Mouse (Mus musculus) skeletal muscle tissue, adult 2 months (tissue): ENCODE results near the gene Ppp1r3g.
"Not testable (repeated sequence)": the region's sequence is repeated elsewhere in the genome, so short reads cannot be mapped to it uniquely, and the experiment has no call there.

Experiments used
- DNase-seq: peaks from one replicate; pipeline ENCODE4 v3.0.0-alpha.2; 2012; ENCODE audit warnings: low read depth, low spot score

The Ppp1r3g gene

DNA sequence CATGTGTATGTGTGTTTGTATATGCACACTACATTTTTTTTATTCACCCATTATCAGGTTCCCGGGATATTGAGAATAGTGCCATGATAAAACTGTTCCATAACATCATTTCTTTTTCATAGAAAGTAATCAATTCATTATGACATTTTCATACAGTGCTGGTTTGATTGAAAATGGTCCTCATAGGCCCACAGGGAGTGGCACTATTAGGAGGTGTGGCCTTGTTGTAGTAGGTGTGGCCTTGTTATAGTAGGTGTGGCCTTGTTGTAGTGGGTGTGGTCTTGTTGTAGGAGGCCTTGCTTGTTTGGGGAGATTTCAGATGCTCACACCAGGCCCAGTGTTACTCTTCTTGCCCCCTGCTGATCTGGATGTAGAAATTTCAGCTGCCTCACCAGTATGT lies at the start of gene Ppp1r3g:
Gene Ppp1r3g, plus strand, starts transcription at position 301 of the 400 bp plus-strand sequence.
- no peak for DNase-seq

- no peak for DNase-seq
Observed at GRCm38 (mm10) chr13:35911476-35911875, 47.2 kb upstream of the Ppp1r3g start.

DNA sequence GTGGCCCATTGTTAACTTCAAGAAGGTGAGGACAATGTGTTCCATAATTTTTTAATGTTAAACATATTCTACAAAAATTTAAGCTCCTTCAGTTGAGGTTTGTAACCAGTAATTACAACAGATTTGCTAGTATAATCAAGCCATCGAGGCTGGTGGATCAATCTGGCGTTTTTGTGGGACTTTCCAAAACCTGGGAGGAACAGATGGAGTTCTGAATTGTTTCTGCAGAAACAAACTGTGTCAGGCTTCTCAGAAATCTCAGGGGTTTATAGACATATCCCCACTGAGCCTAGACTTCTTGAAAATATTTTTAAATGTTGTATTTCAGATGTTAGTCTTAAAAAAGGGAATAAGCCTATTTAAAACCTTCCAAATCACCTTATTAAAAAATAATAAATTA lies 20.6 kb upstream of the Ppp1r3g start:
- no peak for DNase-seq

GRCm38 (mm10) chr13:35939871-35940665 lies 18.6 kb upstream of the Ppp1r3g start:
- DNase-seq = no peak

DNA sequence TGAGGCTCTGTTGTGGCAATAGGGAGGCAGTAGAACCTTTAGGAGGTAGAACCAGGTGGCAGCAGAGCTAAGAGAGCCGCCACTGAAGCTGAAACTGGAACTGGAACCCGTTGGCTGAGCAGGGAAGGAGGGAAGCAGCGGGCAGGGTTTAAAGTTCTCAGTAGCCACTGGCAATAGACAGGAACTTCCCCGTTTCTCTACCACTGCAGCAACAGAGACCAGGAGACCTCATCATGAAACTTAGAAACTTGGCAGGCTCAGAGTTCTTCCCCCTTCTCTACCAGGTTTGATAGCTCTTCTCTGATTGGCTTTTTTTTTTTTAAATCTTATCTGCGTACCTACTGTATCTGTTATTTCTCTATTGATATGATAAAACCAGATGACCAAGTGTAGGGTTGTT lies 17.7 kb upstream of the Ppp1r3g start:
- no peak for DNase-seq

GRCm38 (mm10) chr13:35946659-35947353 lies 11.8 kb upstream of the Ppp1r3g start:
- no peak for DNase-seq

DNA sequence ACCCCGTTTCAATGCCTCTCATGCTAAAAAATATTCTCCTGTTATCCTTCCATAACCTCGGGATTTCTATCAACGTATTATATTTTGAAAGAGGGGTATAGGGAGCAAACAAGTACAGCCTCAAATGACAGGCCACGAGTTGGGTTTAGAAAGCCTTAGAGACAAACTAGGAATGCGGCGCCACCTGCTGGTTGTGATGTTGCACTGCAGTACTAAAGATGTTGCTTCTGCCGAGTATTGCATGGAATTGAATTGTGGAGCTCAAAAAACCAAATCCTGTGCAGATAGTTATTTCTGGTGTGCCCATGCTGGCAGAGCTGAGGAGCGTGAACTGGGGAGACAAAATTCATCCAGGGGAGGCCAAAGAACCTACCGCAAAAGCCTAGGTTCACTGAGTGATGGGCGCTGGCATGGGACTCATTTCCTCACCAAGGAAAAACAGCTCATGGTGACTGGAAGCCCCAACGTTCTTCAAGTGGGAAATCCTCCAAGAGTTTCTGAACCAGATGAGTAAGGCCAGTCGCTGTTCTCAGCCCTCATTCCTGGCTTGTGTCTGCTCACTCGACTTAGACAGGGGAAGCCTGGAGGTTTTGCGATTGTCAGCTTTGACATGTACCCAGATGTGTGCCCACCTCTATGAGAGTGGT lies 11.2 kb upstream of the Ppp1r3g start:
- DNase-seq = peak; percentile 63

DNA sequence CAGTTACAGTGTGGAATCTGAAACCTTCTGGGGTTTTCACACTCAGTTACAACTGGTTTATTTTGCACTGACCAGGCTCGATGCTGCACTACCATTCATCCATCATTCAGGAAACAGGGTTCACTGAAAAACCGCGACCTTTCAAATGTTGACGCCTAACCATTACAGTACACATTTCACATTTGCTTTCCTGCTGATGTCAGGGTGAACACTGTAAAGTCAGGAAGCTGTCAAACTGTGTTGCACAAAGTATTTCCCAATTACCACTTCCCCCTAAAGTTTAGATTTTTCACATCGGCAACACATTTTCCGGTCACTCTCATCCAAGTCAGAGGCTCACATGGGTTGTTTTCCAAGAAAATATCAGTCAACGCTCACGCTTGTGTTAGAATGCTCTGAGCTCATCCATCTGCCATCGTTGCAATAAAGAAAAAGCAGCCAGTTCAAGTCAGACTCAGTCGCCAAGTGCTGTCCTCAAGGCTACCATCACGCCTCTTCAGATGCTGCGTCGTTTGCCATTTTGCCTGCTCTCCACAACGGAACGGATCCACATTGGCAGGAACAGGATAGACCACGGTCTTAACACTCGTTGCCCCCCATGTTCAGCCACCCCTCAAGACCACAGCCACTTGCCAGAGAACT lies 8.7 kb upstream of the Ppp1r3g start:
- no peak for DNase-seq

GRCm38 (mm10) chr13:35959391-35960067 lies 890 bp downstream of the Ppp1r3g start:
- no peak for DNase-seq

DNA sequence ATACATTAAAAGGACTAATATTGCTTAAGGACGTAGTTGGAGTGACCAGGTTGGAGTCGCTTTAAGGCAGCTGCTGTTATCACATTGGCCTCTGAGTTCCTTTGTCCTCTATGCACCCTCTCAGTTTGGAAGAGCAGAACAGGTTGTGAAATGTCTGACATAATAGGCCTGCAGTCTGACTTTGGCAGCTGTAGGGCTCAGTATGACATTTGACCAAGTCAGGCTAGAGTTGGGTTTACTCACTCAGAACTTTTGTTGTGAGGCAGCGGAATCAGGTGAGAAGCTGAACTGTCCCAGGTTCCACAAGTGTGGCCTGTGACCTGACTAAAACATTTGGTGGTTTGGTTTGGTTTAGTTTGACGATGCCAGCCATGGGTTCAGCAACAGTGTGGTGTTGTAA lies 4.9 kb downstream of the Ppp1r3g start:
- DNase-seq = peak; percentile 21

GRCm38 (mm10) chr13:35967690-35968089 lies 9.1 kb downstream of the Ppp1r3g start:
- DNase-seq = no peak

GRCm38 (mm10) chr13:35968131-35968718 lies 9.6 kb downstream of the Ppp1r3g start:
- no peak for DNase-seq

GRCm38 (mm10) chr13:35968719-35969430 lies 10.2 kb downstream of the Ppp1r3g start:
- no peak for DNase-seq

GRCm38 (mm10) chr13:35969431-35969721 lies 10.7 kb downstream of the Ppp1r3g start:
- DNase-seq = no peak

- no peak for DNase-seq
Observed at GRCm38 (mm10) chr13:35969829-35970228, 11.2 kb downstream of the Ppp1r3g start.

DNA sequence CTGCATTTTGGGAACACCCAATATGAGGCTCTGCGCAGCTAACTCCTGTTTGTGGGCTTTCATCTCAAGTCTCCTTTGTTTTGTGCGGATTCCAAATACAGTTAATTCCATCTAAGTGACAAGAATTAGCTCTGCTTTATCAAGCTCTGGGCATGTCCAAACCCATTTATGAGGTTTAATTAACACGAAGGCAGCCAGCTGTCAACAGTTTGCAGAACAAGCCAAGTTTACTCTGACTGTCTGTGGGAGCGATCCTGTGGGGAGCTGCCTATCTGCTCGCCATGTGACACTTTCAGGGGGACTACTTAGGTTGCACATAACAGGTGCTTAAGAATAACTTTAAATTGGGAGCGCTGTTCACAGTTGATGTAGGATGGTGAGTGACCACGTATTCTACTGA lies 18.3 kb downstream of the Ppp1r3g start:
- DNase-seq = no peak

DNA sequence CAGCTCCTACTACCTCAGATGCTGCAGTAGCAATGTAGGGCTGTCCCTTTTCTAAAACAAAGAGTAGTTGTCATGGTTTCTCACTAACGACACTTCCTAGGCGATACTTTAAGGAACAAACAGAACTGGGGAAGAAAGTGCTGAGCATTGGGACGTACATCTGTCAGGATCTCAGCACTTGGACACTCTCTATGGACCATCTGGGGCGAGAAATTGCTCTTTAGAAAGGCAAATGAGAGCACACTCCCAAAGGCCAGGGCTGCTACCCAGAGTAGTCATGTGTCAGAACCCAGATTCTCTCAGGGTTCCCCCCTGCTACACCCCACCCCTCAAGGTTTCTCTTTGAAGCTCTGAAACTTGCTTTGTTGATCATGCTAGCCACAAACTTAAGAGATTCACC lies 21.8 kb downstream of the Ppp1r3g start:
- no peak for DNase-seq

- no peak for DNase-seq
Observed at GRCm38 (mm10) chr13:35982985-35983384, 24.3 kb downstream of the Ppp1r3g start.

DNA sequence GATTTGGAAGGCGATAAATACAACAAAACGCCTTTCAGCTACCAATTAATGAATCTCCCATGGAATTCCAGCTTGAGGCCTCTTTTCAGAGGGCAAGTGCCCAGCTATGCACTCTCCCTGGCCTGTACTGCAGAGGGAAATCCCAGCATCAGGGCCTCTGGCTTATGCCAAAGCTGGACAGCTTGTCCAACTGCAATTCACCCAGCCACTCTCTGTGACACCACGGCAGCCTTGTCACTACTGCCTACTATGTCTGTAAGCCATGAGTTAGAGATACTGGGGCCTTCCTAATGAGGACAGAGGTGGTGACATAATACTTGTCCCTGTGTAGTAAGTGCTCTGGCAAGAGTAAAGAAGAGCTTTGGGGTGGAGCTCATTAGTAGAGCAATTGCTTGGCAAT lies 30.7 kb downstream of the Ppp1r3g start:
- no peak for DNase-seq

DNA sequence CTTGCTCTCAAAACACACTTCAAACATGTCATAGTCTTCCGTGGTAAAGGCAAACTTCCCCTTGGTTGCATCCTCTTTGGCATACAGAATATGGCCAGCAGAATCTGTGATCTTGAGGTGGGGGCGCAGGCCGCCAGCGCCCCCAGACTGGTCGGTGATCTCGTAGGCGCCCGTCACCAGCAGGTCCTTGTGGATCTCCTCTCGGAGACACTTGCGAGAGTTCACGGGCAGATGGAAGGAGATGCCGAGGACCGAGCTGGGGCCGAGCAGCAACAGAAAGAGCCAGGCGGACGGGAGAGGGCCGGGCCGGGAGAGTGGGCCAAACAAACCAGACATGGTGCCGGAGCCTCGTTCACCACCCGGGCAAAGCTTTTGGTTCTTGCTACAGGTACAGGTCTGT lies 32.5 kb downstream of the Ppp1r3g start:
- not testable (repeated sequence) for DNase-seq

- DNase-seq = peak; percentile 89
Observed at GRCm38 (mm10) chr13:35994067-35994466, 35.4 kb downstream of the Ppp1r3g start.
